Mouse (Mus musculus): Measurements from ENCODE around the gene Gpnmb.

Gpnmb gene

GRCm38 (mm10) chr6:49032783-49033182, 3.6 kb upstream of the Gpnmb start:
- DNase-seq = no peak

GRCm38 (mm10) chr6:49037268-49037662, 919 bp downstream of the Gpnmb start:
- no peak for DNase-seq

- DNase-seq = peak; percentile 78
Measured at GRCm38 (mm10) chr6:49039470-49040180, 3.3 kb downstream of the Gpnmb start.

- DNase-seq = no peak
Measured at GRCm38 (mm10) chr6:49046502-49046901, 10.2 kb downstream of the Gpnmb start.

GRCm38 (mm10) chr6:49046976-49047375, 10.6 kb downstream of the Gpnmb start:
- no peak for DNase-seq

GRCm38 (mm10) chr6:49047848-49048247, 11.5 kb downstream of the Gpnmb start:
- no peak for DNase-seq

- DNase-seq = no peak
Measured at GRCm38 (mm10) chr6:49048395-49048794, 12.0 kb downstream of the Gpnmb start.

- no peak for DNase-seq
Measured at GRCm38 (mm10) chr6:49050677-49051410, 14.5 kb downstream of the Gpnmb start.

GRCm38 (mm10) chr6:49052191-49052590, 15.8 kb downstream of the Gpnmb start:
- DNase-seq = no peak

GRCm38 (mm10) chr6:49055256-49055733, 18.9 kb downstream of the Gpnmb start:
- DNase-seq = no peak

- DNase-seq = no peak
Measured at GRCm38 (mm10) chr6:49056009-49056408, 19.7 kb downstream of the Gpnmb start.

GRCm38 (mm10) chr6:49057053-49058021, 21.0 kb downstream of the Gpnmb start:
- peak; percentile 82 for DNase-seq

- DNase-seq = no peak
Measured at GRCm38 (mm10) chr6:49068361-49068760, 32.0 kb downstream of the Gpnmb start.

- DNase-seq = peak; percentile 97
Measured at GRCm38 (mm10) chr6:49073304-49074116, 37.2 kb downstream of the Gpnmb start, which contains the start of gene Malsu1. Gene Malsu1 (plus strand): TSS chr6:49073795.

- DNase-seq = peak; percentile 7
Measured at GRCm38 (mm10) chr6:49074117-49074490, 37.8 kb downstream of the Gpnmb start.

GRCm38 (mm10) chr6:49077894-49078293, 41.5 kb downstream of the Gpnmb start:
- DNase-seq = no peak

- DNase-seq = no peak
Measured at GRCm38 (mm10) chr6:49079313-49079712, 43.0 kb downstream of the Gpnmb start.

- DNase-seq = no peak
Measured at GRCm38 (mm10) chr6:49083008-49083407, 46.7 kb downstream of the Gpnmb start.

- no peak for DNase-seq
Measured at GRCm38 (mm10) chr6:49094968-49095367, 58.6 kb downstream of the Gpnmb start.

GRCm38 (mm10) chr6:49096421-49096820, 60.1 kb downstream of the Gpnmb start:
- DNase-seq = peak; percentile 59

- DNase-seq = peak; percentile 86
Measured at GRCm38 (mm10) chr6:49096933-49097461, 60.7 kb downstream of the Gpnmb start.
